Mouse (Mus musculus) heart, postnatal 4 days (tissue): ENCODE results near the gene Nsd1. TPM values are rescaled to one million over a fixed set of nuclear protein-coding genes. Genes with fewer than 3 reads are reported as not detected.
"Not testable (repeated sequence)": the region's sequence is repeated elsewhere in the genome, so short reads cannot be mapped to it uniquely, and the experiment has no call there.

Experiments used
- DNase-seq: peaks from one replicate; pipeline ENCODE4 v3.0.0; 2021
- total RNA-seq, 2 experiments: library from RNA; stranded (reverse); gene quantifications; 2 replicates each; pipeline ENCODE4 v1.2.3; 2021

The Nsd1 gene
- total RNA-seq, 2 experiments from 2014 or later = 107 to 108 TPM

- DNase-seq = peak; percentile 96
Observed at GRCm38 (mm10) chr13:55190121-55190868, 19.3 kb upstream of the Nsd1 start.

- no peak for DNase-seq
Observed at GRCm38 (mm10) chr13:55191535-55191934, 18.0 kb upstream of the Nsd1 start.

- not testable (repeated sequence) for DNase-seq
Observed at GRCm38 (mm10) chr13:55202758-55203157, 6.8 kb upstream of the Nsd1 start.

GRCm38 (mm10) chr13:55203740-55204139, 5.8 kb upstream of the Nsd1 start:
- DNase-seq = no peak

- DNase-seq = no peak
Observed at GRCm38 (mm10) chr13:55204667-55205389, 4.8 kb upstream of the Nsd1 start.

GRCm38 (mm10) chr13:55205448-55206205, 4.0 kb upstream of the Nsd1 start:
- DNase-seq = no peak

- DNase-seq = no peak
Observed at GRCm38 (mm10) chr13:55208837-55209648, 539 bp upstream of the Nsd1 start.

- peak; percentile 71 for DNase-seq
Observed at GRCm38 (mm10) chr13:55210193-55210970, 800 bp downstream of the Nsd1 start.

GRCm38 (mm10) chr13:55210971-55211220, 1.3 kb downstream of the Nsd1 start:
- no peak for DNase-seq

- DNase-seq = peak; percentile 89
Observed at GRCm38 (mm10) chr13:55211221-55212010, 1.8 kb downstream of the Nsd1 start.

GRCm38 (mm10) chr13:55212011-55212360, 2.4 kb downstream of the Nsd1 start:
- DNase-seq = peak; percentile 67

- DNase-seq = peak; percentile 65
Observed at GRCm38 (mm10) chr13:55212361-55213137, 3.0 kb downstream of the Nsd1 start.

GRCm38 (mm10) chr13:55213138-55213806, 3.7 kb downstream of the Nsd1 start:
- DNase-seq = no peak

GRCm38 (mm10) chr13:55224364-55224763, 14.8 kb downstream of the Nsd1 start:
- DNase-seq = no peak

- DNase-seq = no peak
Observed at GRCm38 (mm10) chr13:55230701-55231100, 21.1 kb downstream of the Nsd1 start.

- DNase-seq = no peak
Observed at GRCm38 (mm10) chr13:55243205-55243604, 33.6 kb downstream of the Nsd1 start.

GRCm38 (mm10) chr13:55247293-55248030, 37.9 kb downstream of the Nsd1 start:
- DNase-seq = no peak

- DNase-seq = no peak
Observed at GRCm38 (mm10) chr13:55249246-55249645, 39.7 kb downstream of the Nsd1 start.

GRCm38 (mm10) chr13:55252820-55253219, 43.2 kb downstream of the Nsd1 start:
- no peak for DNase-seq
